Mouse (Mus musculus) small intestine, adult 2 months (tissue): Measurements from ENCODE around the gene Ccz1.

ENCODE experiments used
- CTCF ChIP-seq: fragments of 200-500 bp; IDR thresholded peaks from 2 replicates; pipeline ENCODE4 v1.5.1; 2012; ENCODE audit warnings: low read depth, mild to moderate bottlenecking, control low read depth, inconsistent platforms, low read length, moderate library complexity, mixed read lengths; ENCODE audit not compliant: insufficient replicate concordance, insufficient read length; ENCODE audit errors: extremely low read depth
- POLR2A ChIP-seq: fragments of 200-500 bp; IDR thresholded peaks from 2 replicates; pipeline ENCODE4 v1.6.1; 2012; ENCODE audit warnings: low read depth, mild to moderate bottlenecking, control low read depth, inconsistent platforms, low read length, moderate library complexity

GRCm38 (mm10) chr5:144026620-144027263, 12.1 kb upstream of the Ccz1 start, which contains the start of gene Ocm:
- TF ChIP-seq CTCF (no peak), POLR2A (no peak)
